Mouse (Mus musculus) CH12.LX (cell line): ENCODE measurements around the gene Spen. TPM values are rescaled to one million over a fixed set of nuclear protein-coding genes. Genes with fewer than 3 reads are reported as not detected.

Experiments
- DNase-seq: peaks from one replicate; pipeline ENCODE4 v3.0.0-alpha.2; 2013; ENCODE audit errors: extremely low read depth
- H3K27ac ChIP-seq: 2 replicates; pipeline ENCODE4 v1.5.1; 2012; ENCODE audit warnings: low read depth, mild to moderate bottlenecking, control low read depth, moderate library complexity; ENCODE audit not compliant: insufficient read depth
- H3K27me3 ChIP-seq: replicated peaks from 2 replicates; pipeline ENCODE3; 2012; ENCODE audit warnings: inconsistent platforms
- H3K36me3 ChIP-seq, 2 experiments: replicated peaks in 1 of 2; 2 replicates each; pipeline versions ENCODE3 to v1.6.1; 2012; ENCODE audit warnings: inconsistent platforms in 1 of 2, low read length in 1 of 2, mild to moderate bottlenecking in 1 of 2, mixed read lengths in 1 of 2, moderate library complexity in 1 of 2; ENCODE audit not compliant: control insufficient read depth in 1 of 2, insufficient read depth in 1 of 2
- H3K4me1 ChIP-seq, 2 experiments: 2 replicates each; pipeline ENCODE4 v1.6.1; 2012; ENCODE audit warnings: inconsistent platforms in 1 of 2, moderate library complexity in 1 of 2; ENCODE audit not compliant: insufficient read depth in 2 of 2, control insufficient read depth in 1 of 2
- H3K4me2 ChIP-seq: 2 replicates; pipeline ENCODE4 v1.6.1; 2012; ENCODE audit warnings: low read depth, mild to moderate bottlenecking, control low read depth; ENCODE audit not compliant: poor library complexity, insufficient read depth, severe bottlenecking
- H3K4me3 ChIP-seq, 3 experiments: fragments of 150-350 bp in 1 of 3; sonication (generic) in 1 of 3; replicated peaks in 1 of 3; 2 replicates each; pipeline versions ENCODE3 to v1.5.1; 2011 to 2012; ENCODE audit warnings: low read depth in 2 of 3, low read length in 2 of 3, mild to moderate bottlenecking in 2 of 3, moderate library complexity in 2 of 3, control low read depth in 1 of 3, improper control_type of control experiment in 1 of 3, inconsistent platforms in 1 of 3, mixed read lengths in 1 of 3; ENCODE audit not compliant: poor library complexity in 1 of 3
- H3K79me2 ChIP-seq: replicated peaks from 2 replicates; pipeline ENCODE4 v1.6.1; 2012; ENCODE audit warnings: mild to moderate bottlenecking, moderate library complexity; ENCODE audit not compliant: control insufficient read depth, poor library complexity, insufficient read depth, severe bottlenecking; ENCODE audit errors: extremely low read depth
- H3K9ac ChIP-seq: 2 replicates; pipeline ENCODE4 v1.6.1; 2012; ENCODE audit warnings: low read depth, mild to moderate bottlenecking, control low read depth, moderate library complexity; ENCODE audit not compliant: insufficient read depth
- H3K9me3 ChIP-seq: replicated peaks from 2 replicates; pipeline ENCODE3; 2012; ENCODE audit warnings: low read length, inconsistent platforms, mixed read lengths
- CHD1 ChIP-seq: IDR thresholded peaks from 2 replicates; pipeline ENCODE4 v1.6.1; 2012; ENCODE audit warnings: low read depth, low read length, improper control_type of control experiment, inconsistent platforms
- CHD2 ChIP-seq: IDR thresholded peaks from 2 replicates; pipeline ENCODE4 v1.6.1; 2011; ENCODE audit warnings: low read length, improper control_type of control experiment
- ELF1 ChIP-seq: IDR thresholded peaks from 2 replicates; pipeline ENCODE4 v1.6.1; 2014; ENCODE audit warnings: low read depth, mild to moderate bottlenecking, inconsistent platforms, low read length, improper control_type of control experiment
- ETS1 ChIP-seq: conservative IDR thresholded peaks from 2 replicates; pipeline ENCODE4 v1.6.1; 2012; ENCODE audit warnings: low read depth, mild to moderate bottlenecking, inconsistent platforms, low read length, improper control_type of control experiment, moderate library complexity
- MAZ ChIP-seq: IDR thresholded peaks from 2 replicates; pipeline ENCODE4 v1.6.1; 2012; ENCODE audit warnings: low read depth, mild to moderate bottlenecking, inconsistent platforms, low read length, improper control_type of control experiment, moderate library complexity
- PAX5 ChIP-seq: IDR thresholded peaks from 2 replicates; pipeline ENCODE4 v1.6.1; 2012; ENCODE audit warnings: low read length, inconsistent platforms, mixed read lengths
- SIN3A ChIP-seq: IDR thresholded peaks from 2 replicates; pipeline ENCODE4 v1.6.1; 2012; ENCODE audit warnings: low read length, improper control_type of control experiment, inconsistent platforms
- TCF12 ChIP-seq: IDR thresholded peaks from 2 replicates; pipeline ENCODE4 v1.6.1; 2014; ENCODE audit warnings: low read depth, mild to moderate bottlenecking, inconsistent platforms, low read length, improper control_type of control experiment
- UBTF ChIP-seq: IDR thresholded peaks from 2 replicates; pipeline ENCODE4 v1.6.1; 2012; ENCODE audit warnings: low read depth, mild to moderate bottlenecking, inconsistent platforms, low read length, improper control_type of control experiment, moderate library complexity
- USF1 ChIP-seq: IDR thresholded peaks from 2 replicates; pipeline ENCODE4 v1.6.1; 2014; ENCODE audit warnings: low read depth, mild to moderate bottlenecking, inconsistent platforms, low read length, improper control_type of control experiment
- ZC3H11A ChIP-seq: IDR thresholded peaks from 2 replicates; pipeline ENCODE4 v1.6.1; 2012; ENCODE audit warnings: low read depth, mild to moderate bottlenecking, inconsistent platforms, low read length, improper control_type of control experiment
- ZKSCAN1 ChIP-seq: IDR thresholded peaks from 2 replicates; pipeline ENCODE4 v1.6.1; 2012; ENCODE audit warnings: low read depth, inconsistent platforms, low read length, improper control_type of control experiment, borderline replicate concordance
- ZMIZ1 ChIP-seq: IDR thresholded peaks from 2 replicates; pipeline ENCODE4 v1.6.1; 2012; ENCODE audit warnings: low read depth, mild to moderate bottlenecking, inconsistent platforms, low read length, improper control_type of control experiment
- dilution Hi-C: fragments of 300-500 bp; cut with MboI; formaldehyde crosslinking; loops from 2 replicates; pipeline ENCODE4 v1.14.3; 2020; ENCODE audit warnings: low sequenced_read_pairs; ENCODE audit not compliant: extremely low pct_unique_long_range_greater_than_20kb, extremely low pct_ligation_motif_present
- in situ Hi-C: fragments of 300-500 bp; cut with MboI; formaldehyde crosslinking; loops from 3 replicates; pipeline ENCODE4 v1.14.3; 2019; ENCODE audit warnings: low sequenced_read_pairs, low pct_ligation_motif_present, low pct_unique_long_range_greater_than_20kb, mixed read lengths
- polyA plus RNA-seq: library from polyadenylated mRNA; unstranded; fragments of >175 nt; gene quantifications from 2 replicates; pipeline ENCODE4 v1.2.1, GENCODE M21; 2012; ENCODE audit warnings: low read depth; ENCODE audit not compliant: insufficient read length
- total RNA-seq, 2 experiments: library from RNA; depleted of rRNA; stranded (reverse); fragments of 300-350 nt in 1 of 2; fragments of >200 nt in 1 of 2; gene quantifications; 2 replicates each; pipeline ENCODE4 v1.2.3; 2012 to 2014

Gene Spen
- total and polyA plus RNA-seq, 3 experiments, result 4.0 to 21.6 (median 10.2) TPM

DNA sequence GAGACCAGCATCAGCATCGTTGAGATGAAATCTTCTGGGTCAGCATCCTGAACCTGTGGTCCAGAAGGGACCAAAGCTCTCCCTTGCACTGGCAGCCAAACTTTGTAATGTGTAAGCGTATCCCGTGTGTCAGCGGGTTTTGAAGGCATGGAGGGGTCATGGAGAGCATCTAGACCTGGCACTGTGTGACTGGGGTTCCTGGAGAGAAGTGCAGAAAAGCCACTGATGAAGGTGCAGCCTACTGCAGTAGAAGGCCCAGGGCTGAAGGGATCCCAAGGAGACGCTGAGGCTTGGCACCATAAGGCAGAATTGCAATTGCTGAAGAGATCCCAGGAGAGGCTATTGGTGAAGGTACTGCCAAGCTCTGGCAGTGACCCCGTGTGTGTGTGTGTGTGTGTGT lies 109.0 kb downstream of the Spen start:
- Histone ChIP-seq H3K4me2 (no peak overlapping the region), H3K27me3 (peaks cover 1% of the 10 kb centered on the region), H3K27ac (no peak overlapping the region), H3K9ac (no peak overlapping the region), H3K4me3 (no peak overlapping the region), H3K79me2 (no peaks in the 10 kb centered on the region), H3K36me3 (no peaks in the 10 kb centered on the region), H3K9me3 (no peaks in the 10 kb centered on the region), H3K4me1 (peaks cover 6 to 25% of the 10 kb centered on the region in 2 experiments; a peak in 3 of 4 replicates)
- DNase-seq, result no peak
- dilution Hi-C loops (no loop called here), in situ Hi-C loops (no loop called here)
- TF ChIP-seq SIN3A, result no peak
- no peak for TF ChIP-seq MAZ
- no peak for TF ChIP-seq ZC3H11A
- TF ChIP-seq PAX5, result no peak
- TF ChIP-seq ZKSCAN1, result no peak
- TF ChIP-seq UBTF, result no peak
- no peak for TF ChIP-seq USF1
- no peak for TF ChIP-seq CHD2
- TF ChIP-seq CHD1, result no peak
- TF ChIP-seq ETS1, result no peak
- TF ChIP-seq TCF12, result no peak
- no peak for TF ChIP-seq ELF1
- no peak for TF ChIP-seq ZMIZ1
- TF ChIP-seq, all 38 proteins: peak for 0

DNA sequence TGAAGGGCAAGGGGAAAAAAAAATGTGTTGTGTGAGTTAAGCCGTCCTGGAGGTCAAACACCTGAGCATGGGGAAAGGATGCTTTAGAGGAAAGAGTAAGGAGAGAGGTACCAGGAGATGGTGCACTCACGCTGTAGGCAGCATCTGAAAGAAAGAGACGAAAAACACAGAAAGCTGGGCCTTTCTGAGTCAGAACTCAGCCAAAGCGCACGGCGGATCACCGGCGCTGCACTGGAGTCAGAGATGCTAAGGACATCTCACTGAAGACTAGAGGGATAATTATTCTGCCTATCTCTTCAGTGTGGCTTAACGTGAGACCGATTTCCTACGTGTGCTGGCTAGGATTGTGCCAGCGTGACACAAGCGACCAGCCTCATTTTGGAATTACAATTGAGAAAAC lies 110.5 kb downstream of the Spen start:
- dilution Hi-C loops, result no loop called here
- Histone ChIP-seq H3K36me3 (no peaks in the 10 kb centered on the region), H3K9ac (no peak overlapping the region), H3K4me3 (no peak overlapping the region), H3K27ac (no peak overlapping the region), H3K4me1 (peaks cover 12 to 36% of the 10 kb centered on the region in 2 experiments), H3K9me3 (no peaks in the 10 kb centered on the region), H3K27me3 (peaks cover 1% of the 10 kb centered on the region), H3K79me2 (no peaks in the 10 kb centered on the region), H3K4me2 (no peak overlapping the region)
- in situ Hi-C loops, result no loop called here
- no peak for TF ChIP-seq ZKSCAN1
- DNase-seq, result no peak
